Mouse (Mus musculus) heart, embryonic 11.5 days (tissue): Measurements from ENCODE around the gene St6galnac6. TPM values are rescaled to one million over a fixed set of nuclear protein-coding genes. Genes with fewer than 3 reads are reported as not detected.

Source experiments
- ATAC-seq: fragments of 200-750 bp; cut with Nextera tagmentation; replicated peaks from 2 replicates; pipeline ENCODE4 v1.8.0; 2017; ENCODE audit warnings: moderate library complexity; ENCODE audit not compliant: insufficient number of reproducible peaks, low FRiP score, low TSS enrichment
- H3K27ac ChIP-seq: fragments of 300-500 bp; sonication (generic); 2 replicates; pipeline ENCODE4 v1.5.1; 2014; ENCODE audit warnings: mild to moderate bottlenecking, low read depth, low read length
- H3K27me3 ChIP-seq: fragments of 300-500 bp; sonication (generic); 2 replicates; pipeline ENCODE4 v1.6.1; 2014; ENCODE audit warnings: mild to moderate bottlenecking, low read length, mixed read lengths; ENCODE audit not compliant: control insufficient read depth, insufficient read depth
- H3K36me3 ChIP-seq: fragments of 300-500 bp; sonication (generic); 2 replicates; pipeline ENCODE4 v1.6.1; 2014; ENCODE audit warnings: mild to moderate bottlenecking, low read length, moderate library complexity, mixed read lengths; ENCODE audit not compliant: control insufficient read depth, insufficient read depth
- H3K4me1 ChIP-seq: fragments of 300-500 bp; sonication (generic); 2 replicates; pipeline ENCODE4 v1.6.1; 2014; ENCODE audit warnings: low read length; ENCODE audit not compliant: control insufficient read depth, insufficient read depth
- H3K4me2 ChIP-seq: fragments of 300-500 bp; sonication (generic); 2 replicates; pipeline ENCODE4 v1.6.1; 2014; ENCODE audit warnings: mild to moderate bottlenecking, moderate library complexity
- H3K4me3 ChIP-seq: fragments of 300-500 bp; sonication (generic); 2 replicates; pipeline ENCODE4 v1.5.1; 2014; ENCODE audit warnings: low read depth, low read length
- H3K9ac ChIP-seq: fragments of 300-500 bp; sonication (generic); 2 replicates; pipeline ENCODE4 v1.6.1; 2014; ENCODE audit warnings: mild to moderate bottlenecking, low read depth, low read length, moderate library complexity
- H3K9me3 ChIP-seq: fragments of 300-500 bp; sonication (generic); replicated peaks from 2 replicates; pipeline ENCODE4 v1.6.1; 2016; ENCODE audit warnings: low read length; ENCODE audit not compliant: control insufficient read depth
- WGBS: fragments of 180-500 bp; shearing (Covaris S2); extraction: QIAGEN DNeasy Blood & Tissue Kit; methylation state at CpG from one replicate; pipeline ENCODE4 v1.1.7; 2014; ENCODE audit not compliant: insufficient replicate concordance; 5-methylcytosine and 5-hydroxymethylcytosine counted together
- polyA plus RNA-seq: library from polyadenylated mRNA; unstranded; fragments of >200 nt; fragmentation: Nextera tagmentation; extraction: Ambion mirVana; gene quantifications from 2 replicates; pipeline ENCODE4 v1.2.1, GENCODE M21; 2014

Gene St6galnac6
- polyA plus RNA-seq, 1 experiment from 2014 or later, result 8.3 TPM

DNA sequence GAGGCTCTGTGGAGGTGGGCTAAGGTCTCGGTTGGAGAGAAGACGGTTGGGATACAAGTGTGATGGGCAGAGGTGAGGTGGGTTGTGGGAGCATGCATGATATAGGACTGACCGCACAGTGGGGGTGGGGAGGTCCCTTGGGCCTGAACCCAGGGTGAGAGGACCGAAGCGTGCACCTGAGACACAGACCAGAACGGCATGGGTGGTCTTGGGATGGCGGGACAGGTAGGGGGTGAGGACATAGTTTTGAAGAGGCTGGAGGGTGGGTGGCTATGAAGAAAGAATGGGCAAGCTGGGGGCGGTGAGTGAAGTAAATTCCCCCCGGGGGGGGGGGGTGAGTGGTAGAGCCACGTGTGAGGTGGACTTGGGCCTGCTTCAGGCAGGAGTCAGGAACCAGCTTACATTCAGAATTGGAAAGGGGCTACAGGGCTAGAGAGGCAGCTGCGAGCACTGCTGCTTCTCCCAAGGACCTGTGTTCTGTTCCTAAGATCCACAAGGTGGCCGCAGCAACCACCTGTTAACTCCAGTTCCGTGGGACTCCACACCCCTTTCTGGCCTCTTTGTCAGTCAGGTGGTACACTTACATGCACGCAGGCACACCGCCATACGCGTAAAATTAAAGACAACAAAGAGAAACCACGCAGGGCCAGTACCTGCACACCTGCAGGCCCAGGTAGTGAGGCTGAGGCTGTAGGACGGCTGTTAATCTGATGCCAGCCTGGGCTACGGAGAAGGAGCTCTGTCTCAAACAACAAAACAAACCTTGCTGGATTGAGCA is 27.9 kb downstream of the St6galnac6 start:
- no peak for ATAC-seq
- Histone ChIP-seq H3K9ac (peak overlapping the region; percentile 49), H3K4me1 (peaks cover 57% of the 10 kb centered on the region), H3K9me3 (no peaks in the 10 kb centered on the region), H3K4me2 (peak overlapping the region; percentile 74), H3K4me3 (peak overlapping the region; percentile 45; the same call in 1 of the 2 replicates), H3K27ac (peak overlapping the region; percentile 51), H3K27me3 (no peaks in the 10 kb centered on the region), H3K36me3 (no peaks in the 10 kb centered on the region)
- 61% methylated on average over 20 of the region's 20 CpGs for WGBS

DNA sequence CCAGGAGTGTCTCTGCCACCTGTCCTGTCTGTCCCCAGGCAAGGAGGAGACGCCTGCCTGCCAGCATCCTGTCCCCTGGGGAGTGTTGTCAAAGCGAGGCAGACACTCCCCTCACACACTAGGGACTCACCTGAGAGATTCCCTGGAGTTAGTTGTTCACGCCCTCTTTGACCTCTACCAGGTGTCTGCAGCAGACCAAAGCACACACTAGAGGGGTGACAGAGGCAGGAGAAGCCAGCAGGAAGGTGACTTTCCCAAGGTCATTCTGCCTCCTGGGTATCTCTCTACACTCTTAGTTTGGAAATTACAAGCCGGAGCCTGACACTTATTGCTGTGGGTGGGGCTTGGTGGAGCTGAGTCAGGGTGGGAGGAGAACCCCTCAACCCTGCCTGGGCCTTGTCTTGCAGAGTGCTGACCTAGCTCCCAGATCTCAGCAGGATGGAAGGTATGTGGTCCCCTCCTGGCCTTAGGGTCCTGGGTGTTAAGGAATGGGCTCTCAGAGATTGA is 28.6 kb downstream of the St6galnac6 start:
- Histone ChIP-seq H3K36me3 (0 out of 2 replicates have a peak, but pooled peaks cover under 1% of the 10 kb centered on the region), H3K27me3 (no peaks in the 10 kb centered on the region), H3K9ac (peak overlapping the region; percentile 53), H3K27ac (peak overlapping the region; percentile 51), H3K4me2 (peak overlapping the region; percentile 74), H3K4me1 (peaks cover 57% of the 10 kb centered on the region), H3K9me3 (no peaks in the 10 kb centered on the region), H3K4me3 (peak overlapping the region; percentile 8)
- 48% methylated on average over 4 of the region's 4 CpGs for WGBS
- ATAC-seq, result no peak

DNA sequence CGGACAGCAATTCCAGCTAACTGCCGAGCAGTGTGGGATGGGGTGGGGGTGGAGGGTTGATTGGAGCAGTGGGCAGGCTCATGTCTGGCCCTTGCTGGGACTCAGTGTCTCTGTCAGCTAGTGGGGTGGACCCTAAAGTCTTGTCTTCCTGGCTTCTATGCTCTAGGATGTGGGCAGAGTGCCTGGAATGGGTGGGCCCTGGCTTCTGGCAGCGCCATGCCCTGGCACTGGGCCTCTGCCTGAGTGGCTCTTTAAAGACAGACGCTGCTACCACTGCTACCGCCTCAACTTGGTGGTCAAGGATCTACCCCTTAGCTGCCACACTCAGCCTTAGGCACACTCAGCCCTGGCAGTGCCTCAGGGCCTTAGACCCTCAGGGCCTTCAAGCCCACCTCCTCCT is 29.2 kb downstream of the St6galnac6 start:
- Histone ChIP-seq H3K9ac (peak overlapping the region; percentile 53), H3K4me3 (peak overlapping the region; percentile 8), H3K27me3 (no peaks in the 10 kb centered on the region), H3K27ac (peak overlapping the region; percentile 51), H3K36me3 (0 out of 2 replicates have a peak, but pooled peaks cover 4% of the 10 kb centered on the region), H3K4me2 (peak overlapping the region; percentile 74), H3K4me1 (peaks cover 61% of the 10 kb centered on the region), H3K9me3 (no peaks in the 10 kb centered on the region)
- WGBS, result 32% methylated on average over 5 of the region's 5 CpGs
- no peak for ATAC-seq

DNA sequence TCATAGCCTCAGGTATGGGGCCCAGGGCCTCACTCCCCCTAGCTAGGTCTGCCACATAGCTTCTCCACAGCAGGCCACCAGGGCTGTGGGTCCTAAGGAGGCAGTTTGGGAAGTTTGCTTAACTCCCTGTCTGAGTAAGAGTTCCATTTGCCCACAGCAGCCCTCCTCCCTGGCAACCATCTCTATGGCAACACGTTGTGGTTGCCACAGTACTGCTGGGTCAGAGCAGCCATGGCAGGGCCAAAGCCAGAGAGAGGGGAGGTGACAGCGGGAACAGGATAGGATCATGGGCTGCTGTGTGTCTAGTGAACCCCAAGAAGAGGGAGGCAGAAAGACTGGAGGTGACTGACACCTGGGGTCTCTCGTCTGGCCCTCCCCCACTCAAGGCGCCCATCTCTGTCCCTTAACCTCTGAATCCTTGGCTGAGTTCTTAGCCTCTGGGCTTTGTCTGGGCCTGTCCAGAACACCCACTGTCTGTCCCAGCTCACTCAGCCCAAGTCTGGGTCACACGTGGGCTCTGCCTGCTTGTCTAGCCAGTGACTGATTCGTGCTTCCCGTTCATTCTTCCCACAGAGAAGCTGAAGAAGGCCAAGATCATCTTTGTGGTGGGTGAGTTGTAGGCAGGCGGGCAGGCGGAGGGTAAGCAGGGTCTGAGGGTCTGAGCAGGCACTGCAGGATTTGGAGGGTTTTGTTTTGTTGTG is 29.9 kb downstream of the St6galnac6 start:
- peak overlapping the region; percentile 53; the same call in 1 of the 2 replicates for H3K9ac ChIP-seq

DNA sequence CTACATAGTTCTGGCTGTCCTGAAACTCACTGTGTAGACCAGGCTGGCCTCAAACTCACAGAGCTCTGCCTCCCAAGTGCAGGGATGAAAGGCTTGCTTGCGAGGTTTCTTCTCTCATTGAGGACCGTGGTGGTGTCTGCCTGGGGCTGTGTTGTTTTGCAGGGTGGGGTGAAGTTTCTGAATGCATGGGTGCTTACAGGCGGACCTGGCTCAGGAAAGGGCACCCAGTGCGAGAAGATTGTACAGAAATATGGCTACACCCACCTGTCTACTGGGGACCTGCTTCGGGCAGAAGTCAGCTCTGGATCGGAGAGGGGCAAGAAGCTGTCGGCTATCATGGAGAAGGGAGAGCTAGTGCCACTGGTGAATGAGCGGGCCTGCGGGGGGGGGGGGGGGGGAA is 30.5 kb downstream of the St6galnac6 start:
- H3K4me3 ChIP-seq, result no peak overlapping the region
- H3K9ac ChIP-seq, result no peak overlapping the region
- H3K9me3 ChIP-seq, result no peaks in the 10 kb centered on the region
- 79% methylated on average over 8 of the region's 9 CpGs for WGBS
- no peaks in the 10 kb centered on the region for H3K27me3 ChIP-seq
- H3K4me1 ChIP-seq, result peaks cover 51% of the 10 kb centered on the region
- H3K4me2 ChIP-seq, result no peak overlapping the region
- H3K36me3 ChIP-seq, result 0 out of 2 replicates have a peak, but pooled peaks cover 4% of the 10 kb centered on the region
- H3K27ac ChIP-seq, result 0 out of 2 replicates have a peak overlapping the region, but pooled peaks have one; percentile 10
- ATAC-seq, result no peak

More for the DNA sequence above, 29.9 kb downstream of the St6galnac6 start:
- no peak for ATAC-seq
- peaks cover 57% of the 10 kb centered on the region for H3K4me1 ChIP-seq
- WGBS, result 48% methylated on average over 9 of the region's 9 CpGs
- H3K4me2 ChIP-seq, result peak overlapping the region; percentile 74
- no peaks in the 10 kb centered on the region for H3K27me3 ChIP-seq
- H3K4me3 ChIP-seq, result peak overlapping the region; percentile 8; the same call in 1 of the 2 replicates
- H3K27ac ChIP-seq, result peak overlapping the region; percentile 51; the same call in 1 of the 2 replicates
- H3K9me3 ChIP-seq, result no peaks in the 10 kb centered on the region
- H3K36me3 ChIP-seq, result 0 out of 2 replicates have a peak, but pooled peaks cover 4% of the 10 kb centered on the region

DNA sequence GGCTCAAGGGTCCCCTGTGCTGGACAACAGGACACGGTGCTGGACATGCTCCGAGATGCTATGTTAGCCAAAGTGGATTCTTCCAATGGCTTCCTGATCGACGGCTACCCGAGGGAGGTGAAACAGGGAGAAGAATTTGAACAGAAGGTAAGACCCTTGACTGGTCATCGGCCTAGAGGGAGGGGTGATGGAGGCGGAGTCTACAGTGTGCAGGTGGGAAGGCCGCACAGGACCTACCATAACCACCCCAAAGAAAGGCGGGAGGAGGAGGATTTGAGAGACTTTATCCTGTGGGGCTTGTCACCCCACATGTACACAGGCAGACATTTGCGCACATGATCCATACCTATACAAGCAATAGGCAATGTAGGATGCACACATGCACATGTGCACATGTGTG is 31.5 kb downstream of the St6galnac6 start:
- Histone ChIP-seq H3K9ac (no peak overlapping the region), H3K27ac (no peak overlapping the region), H3K4me1 (peaks cover 41% of the 10 kb centered on the region), H3K27me3 (no peaks in the 10 kb centered on the region), H3K4me3 (no peak overlapping the region), H3K9me3 (no peaks in the 10 kb centered on the region), H3K4me2 (no peak overlapping the region), H3K36me3 (0 out of 2 replicates have a peak, but pooled peaks cover 4% of the 10 kb centered on the region)
- WGBS, result 83% methylated on average over 10 of the region's 10 CpGs
- ATAC-seq, result no peak

DNA sequence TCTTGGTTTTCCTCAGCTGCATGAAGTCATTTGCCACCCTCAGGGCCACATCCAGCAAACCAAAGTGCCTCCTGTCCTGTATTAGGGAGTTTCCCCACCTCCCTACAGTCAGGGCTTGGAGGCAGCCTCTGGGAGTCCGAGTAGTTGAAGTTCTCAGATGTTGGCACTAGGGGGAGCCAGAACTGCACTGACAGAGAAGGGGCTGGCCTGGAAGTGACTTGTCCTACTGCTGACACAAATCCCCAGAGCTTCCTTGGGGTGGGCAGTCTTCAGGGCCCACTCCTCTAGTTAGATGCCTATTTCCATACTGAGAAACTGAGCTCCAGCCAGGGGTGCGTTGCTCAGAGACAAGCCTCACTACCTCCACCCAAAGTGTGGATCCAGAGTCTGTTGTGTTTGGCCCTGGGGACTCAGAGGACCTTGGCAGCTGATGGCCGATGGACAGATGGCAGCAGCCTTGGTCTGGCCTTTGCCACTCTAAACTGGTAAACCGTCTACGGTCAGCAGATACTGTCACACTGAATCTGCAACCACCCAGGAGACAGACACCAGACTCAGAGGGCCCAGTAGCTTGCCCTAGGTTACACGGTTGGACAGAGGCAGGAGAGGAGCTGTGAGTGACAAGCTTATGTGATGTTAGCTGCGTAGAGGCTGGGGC is 32.4 kb downstream of the St6galnac6 start:
- Histone ChIP-seq H3K4me1 (peaks cover 35% of the 10 kb centered on the region), H3K9ac (no peak overlapping the region), H3K9me3 (no peaks in the 10 kb centered on the region), H3K27me3 (no peaks in the 10 kb centered on the region), H3K27ac (peak overlapping the region; percentile 32), H3K4me3 (no peak overlapping the region), H3K4me2 (no peak overlapping the region), H3K36me3 (0 out of 2 replicates have a peak, but pooled peaks cover 4% of the 10 kb centered on the region)
- ATAC-seq, result 0 out of 2 replicates have a peak, but pooled peaks have one; percentile 18
- WGBS, result 42% methylated on average over 7 of the region's 7 CpGs

DNA sequence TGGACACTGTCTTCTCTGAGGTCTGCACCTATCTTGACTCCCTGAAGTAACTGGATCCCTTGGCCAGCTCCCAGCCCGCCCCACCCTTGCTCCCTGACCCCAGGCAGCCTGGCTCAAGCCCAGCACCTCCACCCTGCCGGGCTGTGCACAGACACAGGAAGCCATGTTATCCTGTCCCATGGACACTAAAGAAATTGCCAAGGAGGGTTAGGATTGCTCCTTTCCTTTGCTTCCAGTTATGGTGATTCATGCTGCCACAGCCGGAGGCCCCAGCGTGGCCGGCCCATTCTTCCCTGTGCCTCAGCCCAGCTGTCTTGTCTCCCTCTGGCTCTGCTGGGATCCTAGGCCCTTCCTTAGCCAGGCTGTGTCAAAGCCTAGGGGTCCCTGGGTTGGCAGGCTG is 34.2 kb downstream of the St6galnac6 start:
- ATAC-seq, result no peak
- Histone ChIP-seq H3K9ac (0 out of 2 replicates have a peak overlapping the region, but pooled peaks have one; percentile 30), H3K4me3 (no peak overlapping the region), H3K27me3 (no peaks in the 10 kb centered on the region), H3K4me2 (no peak overlapping the region), H3K9me3 (no peaks in the 10 kb centered on the region), H3K4me1 (peaks cover 28% of the 10 kb centered on the region), H3K27ac (peak overlapping the region; percentile 1; the same call in 1 of the 2 replicates), H3K36me3 (0 out of 2 replicates have a peak, but pooled peaks cover 4% of the 10 kb centered on the region)
- WGBS, result 61% methylated on average over 5 of the region's 5 CpGs
